Mouse (Mus musculus): ENCODE measurements at regions not wholly inside any gene's neighbourhood (a gene's known extent, or its start where the extent isn't known, plus 50 kb on each side); places are given as distances from the start of the nearest gene placed in this dataset.

- Histone ChIP-seq H3K36me3 (ENCODE audit: control insufficient read depth, insufficient read depth, low read length) (no peaks in the 10 kb centered on the region), H3K27ac (ENCODE audit: low read length) (no peak overlapping the region), H3K27me3 (ENCODE audit: control insufficient read depth, insufficient read depth, low read depth, low read length) (no peaks in the 10 kb centered on the region), H3K9me3 (replicated peaks; ENCODE audit: control insufficient read depth, low read length, poor library complexity, severe bottlenecking) (no peaks in the 10 kb centered on the region), H3K4me1 (ENCODE audit: control insufficient read depth, insufficient read depth, low read length) (no peaks in the 10 kb centered on the region), H3K4me3 (ENCODE audit: low read depth, low read length) (no peak overlapping the region), H3K4me2 (ENCODE audit: low read length) (no peak overlapping the region), H3K9ac (ENCODE audit: low read depth, low read length) (no peak overlapping the region)
- WGBS, result 79% methylated on average over 6 of the region's 6 CpGs
- no peak for ATAC-seq
Observed at GRCm38 (mm10) chr5:46488140-46488942, 630.9 kb upstream of the Lcorl start.

GRCm38 (mm10) chr5:46486740-46487326 lies 629.4 kb upstream of the Lcorl start:
- 89% methylated on average over 1 of the region's 1 CpGs for WGBS

GRCm38 (mm10) chr5:46456356-46456755 lies 598.9 kb upstream of the Lcorl start:
- Histone ChIP-seq H3K27me3 (ENCODE audit: control insufficient read depth, insufficient read depth, low read depth, low read length) (no peaks in the 10 kb centered on the region), H3K4me2 (ENCODE audit: low read length) (no peak overlapping the region), H3K4me1 (ENCODE audit: control insufficient read depth, insufficient read depth, low read length) (no peaks in the 10 kb centered on the region), H3K9ac (ENCODE audit: low read depth, low read length) (no peak overlapping the region), H3K4me3 (ENCODE audit: low read depth, low read length) (no peak overlapping the region), H3K9me3 (replicated peaks; ENCODE audit: control insufficient read depth, low read length, poor library complexity, severe bottlenecking) (no peaks in the 10 kb centered on the region), H3K27ac (ENCODE audit: low read length) (no peak overlapping the region), H3K36me3 (ENCODE audit: control insufficient read depth, insufficient read depth, low read length) (no peaks in the 10 kb centered on the region)
- 94% methylated on average over 3 of the region's 3 CpGs for WGBS
- ATAC-seq, result no peak

More at GRCm38 (mm10) chr5:46486740-46487326, 629.4 kb upstream of the Lcorl start:
- no peaks in the 10 kb centered on the region for H3K9me3 ChIP-seq (replicated peaks; ENCODE audit: control insufficient read depth, low read length, poor library complexity, severe bottlenecking)
- H3K4me2 ChIP-seq (ENCODE audit: low read length), result no peak overlapping the region
- H3K36me3 ChIP-seq (ENCODE audit: control insufficient read depth, insufficient read depth, low read length), result no peaks in the 10 kb centered on the region
- no peak overlapping the region for H3K4me3 ChIP-seq (ENCODE audit: low read depth, low read length)
- ATAC-seq, result no peak
- H3K4me1 ChIP-seq (ENCODE audit: control insufficient read depth, insufficient read depth, low read length), result no peaks in the 10 kb centered on the region
- H3K27me3 ChIP-seq (ENCODE audit: control insufficient read depth, insufficient read depth, low read depth, low read length), result no peaks in the 10 kb centered on the region
- H3K9ac ChIP-seq (ENCODE audit: low read depth, low read length), result no peak overlapping the region
- no peak overlapping the region for H3K27ac ChIP-seq (ENCODE audit: low read length)

- 71% methylated on average over 4 of the region's 4 CpGs for WGBS
Observed at GRCm38 (mm10) chr5:46448274-46448673, 590.9 kb upstream of the Lcorl start.

GRCm38 (mm10) chr5:46445844-46446243 lies 588.4 kb upstream of the Lcorl start:
- Histone ChIP-seq H3K4me2 (ENCODE audit: low read length) (no peak overlapping the region), H3K4me3 (ENCODE audit: low read depth, low read length) (no peak overlapping the region), H3K27ac (ENCODE audit: low read length) (no peak overlapping the region), H3K9ac (ENCODE audit: low read depth, low read length) (no peak overlapping the region), H3K9me3 (replicated peaks; ENCODE audit: control insufficient read depth, low read length, poor library complexity, severe bottlenecking) (no peaks in the 10 kb centered on the region), H3K36me3 (ENCODE audit: control insufficient read depth, insufficient read depth, low read length) (no peaks in the 10 kb centered on the region), H3K27me3 (ENCODE audit: control insufficient read depth, insufficient read depth, low read depth, low read length) (no peaks in the 10 kb centered on the region), H3K4me1 (ENCODE audit: control insufficient read depth, insufficient read depth, low read length) (peaks cover 5% of the 10 kb centered on the region; the same call in 1 of the 2 replicates)
- ATAC-seq, result no peak
- WGBS, result 46% methylated on average over 3 of the region's 3 CpGs

More at GRCm38 (mm10) chr5:46448274-46448673, 590.9 kb upstream of the Lcorl start:
- Histone ChIP-seq H3K9me3 (replicated peaks; ENCODE audit: control insufficient read depth, low read length, poor library complexity, severe bottlenecking) (no peaks in the 10 kb centered on the region), H3K36me3 (ENCODE audit: control insufficient read depth, insufficient read depth, low read length) (no peaks in the 10 kb centered on the region), H3K27ac (ENCODE audit: low read length) (no peak overlapping the region), H3K9ac (ENCODE audit: low read depth, low read length) (no peak overlapping the region), H3K4me3 (ENCODE audit: low read depth, low read length) (no peak overlapping the region), H3K27me3 (ENCODE audit: control insufficient read depth, insufficient read depth, low read depth, low read length) (no peaks in the 10 kb centered on the region), H3K4me1 (ENCODE audit: control insufficient read depth, insufficient read depth, low read length) (peaks cover 5% of the 10 kb centered on the region; the same call in 1 of the 2 replicates), H3K4me2 (ENCODE audit: low read length) (no peak overlapping the region)
- no peak for ATAC-seq

GRCm38 (mm10) chr5:46445122-46445521 lies 587.7 kb upstream of the Lcorl start:
- Histone ChIP-seq H3K36me3 (ENCODE audit: control insufficient read depth, insufficient read depth, low read length) (no peaks in the 10 kb centered on the region), H3K4me1 (ENCODE audit: control insufficient read depth, insufficient read depth, low read length) (peaks cover 5% of the 10 kb centered on the region; the same call in 1 of the 2 replicates), H3K9me3 (replicated peaks; ENCODE audit: control insufficient read depth, low read length, poor library complexity, severe bottlenecking) (no peaks in the 10 kb centered on the region), H3K27me3 (ENCODE audit: control insufficient read depth, insufficient read depth, low read depth, low read length) (no peaks in the 10 kb centered on the region), H3K9ac (ENCODE audit: low read depth, low read length) (no peak overlapping the region), H3K4me3 (ENCODE audit: low read depth, low read length) (no peak overlapping the region), H3K4me2 (ENCODE audit: low read length) (no peak overlapping the region), H3K27ac (ENCODE audit: low read length) (no peak overlapping the region)
- ATAC-seq, result peak; percentile 59; the same call in 1 of the 2 replicates
- 5% methylated on average over 7 of the region's 7 CpGs for WGBS

- H3K4me2 ChIP-seq (ENCODE audit: low read length), result peak overlapping the region; percentile 31; the same call in 1 of the 2 replicates
- H3K27ac ChIP-seq (ENCODE audit: low read length), result no peak overlapping the region
- no peaks in the 10 kb centered on the region for H3K27me3 ChIP-seq (ENCODE audit: control insufficient read depth, insufficient read depth, low read depth, low read length)
- no peak overlapping the region for H3K9ac ChIP-seq (ENCODE audit: low read depth, low read length)
- no peaks in the 10 kb centered on the region for H3K36me3 ChIP-seq (ENCODE audit: control insufficient read depth, insufficient read depth, low read length)
- H3K4me1 ChIP-seq (ENCODE audit: control insufficient read depth, insufficient read depth, low read length), result peaks cover 5% of the 10 kb centered on the region; the same call in 1 of the 2 replicates
- WGBS, result 10% methylated on average over 12 of the region's 12 CpGs
- H3K4me3 ChIP-seq (ENCODE audit: low read depth, low read length), result no peak overlapping the region
- ATAC-seq, result no peak
- no peaks in the 10 kb centered on the region for H3K9me3 ChIP-seq (replicated peaks; ENCODE audit: control insufficient read depth, low read length, poor library complexity, severe bottlenecking)
Observed at GRCm38 (mm10) chr5:46443805-46444340, 586.5 kb upstream of the Lcorl start.

- 78% methylated on average over 6 of the region's 6 CpGs for WGBS
- no peaks in the 10 kb centered on the region for H3K27me3 ChIP-seq (ENCODE audit: control insufficient read depth, insufficient read depth, low read depth, low read length)
- H3K4me3 ChIP-seq (ENCODE audit: low read depth, low read length), result no peak overlapping the region
- no peaks in the 10 kb centered on the region for H3K36me3 ChIP-seq (ENCODE audit: control insufficient read depth, insufficient read depth, low read length)
- peaks cover 5% of the 10 kb centered on the region; the same call in 1 of the 2 replicates for H3K4me1 ChIP-seq (ENCODE audit: control insufficient read depth, insufficient read depth, low read length)
- ATAC-seq, result no peak
- no peak overlapping the region for H3K9ac ChIP-seq (ENCODE audit: low read depth, low read length)
- no peak overlapping the region for H3K4me2 ChIP-seq (ENCODE audit: low read length)
- no peak overlapping the region for H3K27ac ChIP-seq (ENCODE audit: low read length)
- H3K9me3 ChIP-seq (replicated peaks; ENCODE audit: control insufficient read depth, low read length, poor library complexity, severe bottlenecking), result no peaks in the 10 kb centered on the region
Observed at GRCm38 (mm10) chr5:46442600-46443248, 585.3 kb upstream of the Lcorl start.

Data from midbrain, embryonic 16.5 days (tissue).